Mouse (Mus musculus): ENCODE measurements around the gene Vmn1r224. TPM values are rescaled to one million over a fixed set of nuclear protein-coding genes. Genes with fewer than 3 reads are reported as not detected.

The Vmn1r224 gene
- not detected in 2 replicates for polyA plus RNA-seq (2015; fragmentation: Nextera tagmentation; extraction: Ambion mirVana)

DNA sequence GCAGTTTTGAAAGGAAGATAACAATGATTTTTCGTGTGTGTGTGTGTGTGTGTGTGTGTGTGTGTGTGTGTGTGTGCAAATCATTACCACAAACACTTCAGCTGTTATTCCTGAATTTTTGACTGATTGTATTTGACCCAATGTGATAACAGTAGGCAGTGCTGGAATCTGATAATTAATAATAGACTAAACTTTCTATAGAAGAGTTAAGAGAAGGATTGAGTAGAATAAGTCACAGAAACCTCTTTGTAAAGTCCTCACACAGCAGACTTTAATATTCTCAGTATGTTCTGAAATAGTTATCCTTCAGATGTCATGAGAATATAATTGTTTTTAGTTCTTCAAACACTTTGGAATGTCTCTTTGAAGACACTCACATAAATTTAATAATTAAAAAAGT lies at the start of gene Vmn1r224:
Gene Vmn1r224, plus strand, starts transcription at position 301 of the 400 bp plus-strand sequence.
- H3K36me3 ChIP-seq (ENCODE audit: insufficient read depth, low read length): no peaks in the 10 kb centered on the region
- no peak within 1 kb of the TSS for H3K27ac ChIP-seq
- no peaks in the 10 kb centered on the region for H3K4me1 ChIP-seq (replicated peaks; ENCODE audit: insufficient read depth, low read length)
- H3K9ac ChIP-seq (ENCODE audit: low read depth, low read length): no peak within 1 kb of the TSS
- H3K9me3 ChIP-seq (replicated peaks; ENCODE audit: low read length): no peaks in the 10 kb centered on the region
- ATAC-seq (replicated peaks; ENCODE audit: low FRiP score, low read depth) (no peak), DNase-seq (ENCODE audit: low spot score) (no peak)
- 32% methylated on average over 1 of the region's 1 CpGs for WGBS
- no peaks in the 10 kb centered on the region for H3K27me3 ChIP-seq (ENCODE audit: insufficient read depth, low read length)
- no peak for TF ChIP-seq CTCF (IDR thresholded peaks at IDR 0.05; ENCODE audit: low read depth)
- H3K4me3 ChIP-seq (replicated peaks; ENCODE audit: low read depth, low read length): no peak within 1 kb of the TSS
- H3K4me2 ChIP-seq (ENCODE audit: low read length): no peak within 1 kb of the TSS

DNA sequence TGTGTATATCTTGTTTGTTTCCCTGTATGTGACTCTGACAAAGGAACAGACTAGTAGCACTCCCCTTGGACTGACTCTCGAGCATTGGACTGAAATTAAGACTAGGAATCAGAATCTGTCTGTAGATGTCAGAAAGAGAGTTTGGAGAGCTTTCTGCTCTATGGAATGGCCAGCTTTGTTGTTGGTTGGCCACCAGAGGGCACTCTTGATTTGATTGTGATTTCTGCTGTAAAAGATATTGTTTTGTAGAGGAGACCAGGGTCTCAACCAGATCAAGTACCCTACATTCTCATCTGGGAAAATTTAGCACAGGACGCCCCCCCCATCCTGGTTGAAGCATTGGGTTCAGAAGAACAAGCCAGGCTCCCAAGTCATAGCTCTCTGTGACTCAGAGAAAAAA lies 14.8 kb upstream of the Vmn1r224 start:
- DNase-seq (ENCODE audit: low spot score): no peak
- Histone ChIP-seq H3K9me3 (replicated peaks; ENCODE audit: low read length) (no peaks in the 10 kb centered on the region), H3K4me1 (replicated peaks; ENCODE audit: insufficient read depth, low read length) (no peaks in the 10 kb centered on the region), H3K36me3 (ENCODE audit: insufficient read depth, low read length) (no peaks in the 10 kb centered on the region), H3K27me3 (ENCODE audit: insufficient read depth, low read length) (no peaks in the 10 kb centered on the region), H3K27ac (no peak overlapping the region), H3K9ac (ENCODE audit: low read depth, low read length) (no peak overlapping the region), H3K4me2 (ENCODE audit: low read length) (no peak overlapping the region), H3K4me3 (replicated peaks; ENCODE audit: low read depth, low read length) (no peak overlapping the region)
- TF ChIP-seq CTCF (IDR thresholded peaks at IDR 0.05; ENCODE audit: low read depth): no peak
- WGBS: 37% methylated on average over 2 of the region's 2 CpGs
- no peak for ATAC-seq (replicated peaks; ENCODE audit: low FRiP score, low read depth)

DNA sequence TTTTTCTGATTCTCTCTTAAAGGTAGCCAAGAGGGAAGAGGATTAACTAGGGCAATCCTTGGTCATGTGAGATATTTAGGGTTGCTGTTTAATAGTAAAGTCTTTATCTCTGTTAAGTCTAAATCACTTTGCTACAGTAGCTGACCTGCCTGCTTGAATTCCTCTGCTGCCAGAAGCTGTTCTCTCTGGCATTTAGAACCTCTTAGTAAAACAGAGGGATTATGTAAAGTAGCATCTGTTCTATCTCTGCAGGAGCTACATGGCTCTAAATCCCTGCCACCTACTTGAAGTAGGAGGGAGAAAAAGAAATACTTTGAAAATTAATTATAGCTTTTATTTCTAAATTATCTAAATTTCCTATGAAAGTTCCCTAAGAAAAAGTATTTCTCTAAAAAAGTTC lies 25.3 kb downstream of the Vmn1r224 start:
- H3K27me3 ChIP-seq (ENCODE audit: insufficient read depth, low read length): no peaks in the 10 kb centered on the region
- H3K27ac ChIP-seq: no peak overlapping the region
- H3K4me1 ChIP-seq (replicated peaks; ENCODE audit: insufficient read depth, low read length): no peaks in the 10 kb centered on the region
- TF ChIP-seq CTCF (IDR thresholded peaks at IDR 0.05; ENCODE audit: low read depth): no peak
- no peak for DNase-seq (ENCODE audit: low spot score)
- no peak for ATAC-seq (replicated peaks; ENCODE audit: low FRiP score, low read depth)
- no peak overlapping the region for H3K4me2 ChIP-seq (ENCODE audit: low read length)
- H3K9me3 ChIP-seq (replicated peaks; ENCODE audit: low read length): no peaks in the 10 kb centered on the region
- H3K4me3 ChIP-seq (replicated peaks; ENCODE audit: low read depth, low read length): no peak overlapping the region
- H3K36me3 ChIP-seq (ENCODE audit: insufficient read depth, low read length): no peaks in the 10 kb centered on the region
- H3K9ac ChIP-seq (ENCODE audit: low read depth, low read length): no peak overlapping the region

GRCm38 (mm10) chr17:20473311-20473710 lies 59.4 kb downstream of the Vmn1r224 start:
- ATAC-seq (replicated peaks; ENCODE audit: low FRiP score, low read depth): no peak

More at GRCm38 (mm10) chr17:20473311-20473710, 59.4 kb downstream of the Vmn1r224 start:
- no peaks in the 10 kb centered on the region for H3K4me1 ChIP-seq (replicated peaks; ENCODE audit: insufficient read depth, low read length)
- H3K9ac ChIP-seq (ENCODE audit: low read depth, low read length): no peak overlapping the region
- no peak for TF ChIP-seq CTCF (IDR thresholded peaks at IDR 0.05; ENCODE audit: low read depth)
- no peak overlapping the region for H3K4me3 ChIP-seq (replicated peaks; ENCODE audit: low read depth, low read length)
- no peaks in the 10 kb centered on the region for H3K36me3 ChIP-seq (ENCODE audit: insufficient read depth, low read length)
- no peak overlapping the region for H3K27ac ChIP-seq
- no peaks in the 10 kb centered on the region for H3K9me3 ChIP-seq (replicated peaks; ENCODE audit: low read length)
- no peak overlapping the region for H3K4me2 ChIP-seq (ENCODE audit: low read length)
- no peaks in the 10 kb centered on the region for H3K27me3 ChIP-seq (ENCODE audit: insufficient read depth, low read length)
- 74% methylated on average over 3 of the region's 3 CpGs for WGBS
- no peak for DNase-seq (ENCODE audit: low spot score)

Other genes with a start within 250 kb of the Vmn1r224 start
- gene Fpr-rs6, start 231.0 kb upstream of the Vmn1r224 start, polyA plus RNA-seq (2015; fragmentation: Nextera tagmentation; extraction: Ambion mirVana): not detected in 2 replicates
- not detected in 2 replicates for gene Vmn2r105, start 179.1 kb upstream of the Vmn1r224 start, polyA plus RNA-seq (2015; fragmentation: Nextera tagmentation; extraction: Ambion mirVana)
- not detected in 2 replicates for gene Vmn2r106, start 128.6 kb upstream of the Vmn1r224 start, polyA plus RNA-seq (2015; fragmentation: Nextera tagmentation; extraction: Ambion mirVana)
- not detected in 2 replicates for gene Vmn2r107, start 68.9 kb upstream of the Vmn1r224 start, polyA plus RNA-seq (2015; fragmentation: Nextera tagmentation; extraction: Ambion mirVana)
- gene Vmn2r108, start 67.2 kb downstream of the Vmn1r224 start, polyA plus RNA-seq (2015; fragmentation: Nextera tagmentation; extraction: Ambion mirVana): not detected in 2 replicates
- not detected in 2 replicates for gene Vmn1r225, start 84.0 kb downstream of the Vmn1r224 start, polyA plus RNA-seq (2015; fragmentation: Nextera tagmentation; extraction: Ambion mirVana)
- gene Vmn2r109, start 150.6 kb downstream of the Vmn1r224 start, polyA plus RNA-seq (2015; fragmentation: Nextera tagmentation; extraction: Ambion mirVana): not detected in 2 replicates
- 0.01 TPM in 2 replicates for gene Vmn2r110, start 182.3 kb downstream of the Vmn1r224 start, polyA plus RNA-seq (2015; fragmentation: Nextera tagmentation; extraction: Ambion mirVana)
- gene Fpr-rs3, start 210.7 kb downstream of the Vmn1r224 start, polyA plus RNA-seq (2015; fragmentation: Nextera tagmentation; extraction: Ambion mirVana): not detected in 2 replicates

All from kidney, postnatal 0 days (tissue).